Mouse (Mus musculus): ENCODE data around the gene Cd83.

DNA sequence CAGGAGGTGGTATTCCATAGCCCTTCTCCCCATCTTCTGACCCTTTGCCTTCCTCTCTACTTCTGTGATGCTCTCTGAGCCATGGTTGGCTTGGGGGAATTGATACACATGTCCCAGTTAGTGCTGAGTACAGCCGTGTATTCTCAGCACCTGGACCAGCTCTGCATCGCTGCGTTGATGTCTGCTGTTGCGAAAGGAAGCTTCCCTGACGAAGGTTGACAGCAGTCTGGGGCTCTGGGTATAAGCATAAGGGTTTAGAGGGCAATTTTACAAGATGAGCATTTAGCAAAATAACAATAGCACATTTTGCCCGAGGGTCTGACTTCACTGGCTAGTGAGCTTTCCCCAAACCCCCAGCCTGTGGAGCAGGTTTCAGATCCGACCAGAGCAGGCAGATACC is 29.0 kb upstream of the Cd83 start:
- TF ChIP-seq FLI1 (IDR thresholded peaks at IDR 0.05; ENCODE audit: low read length) (no peak), GATA1 (IDR thresholded peaks at IDR 0.05; ENCODE audit: borderline replicate concordance, low read length) (no peak)

All from megakaryocyte, embryonic 14.5 days (primary cell).